Mouse (Mus musculus) adrenal gland, adult 8-10 months (tissue): Measurements from ENCODE around the gene Zfp11. TPM values are rescaled to one million over a fixed set of nuclear protein-coding genes. Genes with fewer than 3 reads are reported as not detected.
A peak's percentile ranks its signal among the peaks of the same experiment; 100 is the strongest.
"Not testable (repeated sequence)": the region's sequence is repeated elsewhere in the genome, so short reads cannot be mapped to it uniquely, and the experiment has no call there.

Source experiments
- DNase-seq: peaks from one replicate; pipeline ENCODE4 v3.0.0; 2022
- total RNA-seq, 4 experiments: library from RNA; stranded (reverse); gene quantifications; 2 replicates each; pipeline ENCODE4 v1.2.4; 2022

Gene Zfp11
- total RNA-seq, result 1 to 10 TPM; 3.4 to 5.2 (median 4.1) TPM

GRCm38 (mm10) chr5:129670036-129670458 is at the start of gene Zfp11:
TSS of gene Zfp11 (minus strand) at chr5:129670099.
- DNase-seq, result peak; percentile 64

GRCm38 (mm10) chr5:129717016-129717415 is 47.1 kb upstream of the Zfp11 start:
- DNase-seq, result no peak

GRCm38 (mm10) chr5:129715326-129715861 is 45.5 kb upstream of the Zfp11 start, which contains the start of gene Mrps17:
TSS of gene Mrps17 (plus strand) at chr5:129715497.
- peak; percentile 91 for DNase-seq

- no peak for DNase-seq
Observed at GRCm38 (mm10) chr5:129708412-129708811, 38.5 kb upstream of the Zfp11 start, which contains the start of gene Sept14. TSS of gene Sept14 (minus strand) at chr5:129708512.

DNA sequence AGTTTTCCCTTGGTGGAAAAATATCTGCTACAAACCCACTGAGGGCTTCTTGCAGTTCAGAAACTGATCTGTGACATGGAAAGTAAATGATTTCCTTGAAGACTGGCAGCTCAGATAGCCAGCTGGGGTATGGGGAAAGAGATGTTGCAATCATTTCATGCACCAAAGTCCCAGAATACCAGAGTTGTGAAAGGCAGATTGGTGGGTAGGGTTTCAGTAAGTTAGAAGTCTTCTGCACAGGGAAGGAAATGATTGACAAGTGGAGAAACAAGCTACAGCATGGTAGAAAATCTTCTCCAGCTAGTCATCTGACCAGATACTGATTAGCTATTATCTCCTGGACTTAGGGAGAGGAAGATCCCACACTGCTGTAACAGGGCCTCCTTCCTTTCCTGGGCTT is 33.5 kb upstream of the Zfp11 start:
- DNase-seq, result no peak

GRCm38 (mm10) chr5:129701706-129702105 is 31.8 kb upstream of the Zfp11 start:
- peak; percentile 46 for DNase-seq

- no peak for DNase-seq
Observed at GRCm38 (mm10) chr5:129700506-129700905, 30.6 kb upstream of the Zfp11 start.

GRCm38 (mm10) chr5:129690528-129690927 is 20.6 kb upstream of the Zfp11 start:
- DNase-seq, result no peak

- peak; percentile 54 for DNase-seq
Observed at GRCm38 (mm10) chr5:129687621-129688020, 17.7 kb upstream of the Zfp11 start.

GRCm38 (mm10) chr5:129685141-129685540 is 15.2 kb upstream of the Zfp11 start:
- not testable (repeated sequence) for DNase-seq

DNA sequence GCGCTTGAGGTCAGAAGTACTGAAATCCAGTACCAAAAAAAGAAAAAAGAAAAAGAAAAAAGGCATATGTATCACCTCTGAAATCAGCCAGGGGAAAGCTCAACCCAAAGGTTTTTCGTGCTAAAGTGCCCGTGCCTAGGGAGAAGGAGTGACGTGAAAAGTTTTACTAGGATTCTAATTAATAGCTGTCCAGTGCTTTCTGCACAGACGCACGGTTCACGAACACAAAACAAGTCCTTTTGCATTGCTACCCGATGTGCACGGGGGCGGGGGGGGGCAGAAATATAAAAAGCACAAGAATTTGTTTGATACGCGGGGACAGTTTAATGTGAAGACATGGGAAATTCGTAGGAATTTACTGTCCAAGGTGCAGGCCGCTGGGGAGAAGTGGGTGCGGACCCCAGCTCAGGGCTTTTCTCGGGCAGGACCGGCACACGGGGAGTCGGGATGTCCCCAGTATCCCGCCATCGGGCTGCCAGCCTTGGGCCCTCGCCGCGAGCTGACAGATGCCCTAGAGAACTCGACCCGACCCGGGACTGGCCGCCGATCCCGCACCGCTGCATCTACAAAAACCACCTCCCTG is 355 bp downstream of the Zfp11 start:
- DNase-seq, result no peak

- DNase-seq, result no peak
Observed at GRCm38 (mm10) chr5:129667851-129668250, 2.0 kb downstream of the Zfp11 start.

DNA sequence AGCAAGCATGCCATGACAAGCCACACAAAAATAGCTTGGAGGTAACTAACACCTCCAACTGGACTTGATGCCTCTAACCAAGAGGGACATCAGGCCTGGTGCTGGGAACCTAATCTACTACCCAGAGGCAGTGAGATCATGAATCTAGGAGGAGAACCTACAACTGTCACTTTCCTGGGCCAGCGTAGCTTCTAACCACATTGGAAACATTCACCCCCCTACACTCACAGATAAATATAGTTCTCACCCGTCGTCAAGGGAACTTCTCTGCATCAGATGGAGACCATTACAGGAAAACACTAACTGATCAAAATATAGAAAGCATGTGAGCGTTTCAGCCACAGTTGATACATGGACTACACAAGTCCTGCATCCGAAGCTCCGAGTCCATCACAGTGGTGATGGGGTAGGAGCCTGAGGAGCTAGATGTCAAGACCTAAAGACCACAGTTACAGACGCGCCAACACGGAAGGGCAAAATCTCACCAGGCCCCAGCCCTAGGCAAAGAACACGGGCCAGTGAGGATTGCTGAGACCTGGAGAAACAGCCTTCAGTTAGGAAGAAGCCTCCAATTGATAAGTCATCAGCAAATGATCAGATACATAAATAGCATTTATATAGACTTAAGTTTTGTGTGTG is 3.5 kb downstream of the Zfp11 start:
- DNase-seq, result no peak

DNA sequence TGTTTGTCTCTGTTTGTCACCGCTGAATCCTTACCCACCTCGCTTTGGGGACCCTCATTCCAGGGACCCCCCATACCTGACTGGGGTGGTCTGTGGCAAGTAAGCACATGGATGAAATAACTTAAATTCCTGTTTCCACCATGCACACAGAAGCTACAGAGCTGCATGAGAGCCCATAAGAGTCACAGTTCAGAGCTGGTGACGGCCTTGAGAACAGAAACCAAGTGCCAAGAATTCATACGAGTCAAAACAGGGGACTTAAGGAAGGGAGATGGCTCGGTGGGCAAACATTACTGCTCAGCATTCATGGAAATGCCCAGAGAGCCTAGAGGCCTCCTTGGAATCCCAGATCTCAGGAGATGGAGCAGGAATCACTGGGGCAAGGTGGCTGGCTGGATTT is 5.8 kb downstream of the Zfp11 start:
- no peak for DNase-seq

GRCm38 (mm10) chr5:129657931-129658330 is 12.0 kb downstream of the Zfp11 start:
- DNase-seq, result no peak

DNA sequence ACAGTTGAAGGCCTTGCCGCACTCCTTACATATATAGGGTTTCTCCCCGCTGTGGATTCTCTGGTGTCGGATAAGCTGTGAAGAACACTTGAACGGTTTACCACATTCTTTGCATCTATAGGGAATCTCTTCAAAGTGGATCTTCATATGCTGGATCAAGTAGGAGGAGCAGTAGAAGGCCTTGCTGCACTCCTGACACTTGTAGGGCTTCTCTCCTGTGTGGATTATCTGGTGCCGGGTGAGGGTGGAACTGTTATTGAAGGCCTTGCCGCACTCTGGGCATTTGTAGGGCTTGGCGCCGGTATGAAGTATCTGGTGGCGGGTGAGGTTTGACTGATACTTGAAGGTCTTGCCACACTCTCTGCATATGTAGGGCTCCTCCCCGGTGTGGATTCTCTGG is 12.9 kb downstream of the Zfp11 start:
- DNase-seq, result no peak

- no peak for DNase-seq
Observed at GRCm38 (mm10) chr5:129650858-129651257, 19.0 kb downstream of the Zfp11 start.

DNA sequence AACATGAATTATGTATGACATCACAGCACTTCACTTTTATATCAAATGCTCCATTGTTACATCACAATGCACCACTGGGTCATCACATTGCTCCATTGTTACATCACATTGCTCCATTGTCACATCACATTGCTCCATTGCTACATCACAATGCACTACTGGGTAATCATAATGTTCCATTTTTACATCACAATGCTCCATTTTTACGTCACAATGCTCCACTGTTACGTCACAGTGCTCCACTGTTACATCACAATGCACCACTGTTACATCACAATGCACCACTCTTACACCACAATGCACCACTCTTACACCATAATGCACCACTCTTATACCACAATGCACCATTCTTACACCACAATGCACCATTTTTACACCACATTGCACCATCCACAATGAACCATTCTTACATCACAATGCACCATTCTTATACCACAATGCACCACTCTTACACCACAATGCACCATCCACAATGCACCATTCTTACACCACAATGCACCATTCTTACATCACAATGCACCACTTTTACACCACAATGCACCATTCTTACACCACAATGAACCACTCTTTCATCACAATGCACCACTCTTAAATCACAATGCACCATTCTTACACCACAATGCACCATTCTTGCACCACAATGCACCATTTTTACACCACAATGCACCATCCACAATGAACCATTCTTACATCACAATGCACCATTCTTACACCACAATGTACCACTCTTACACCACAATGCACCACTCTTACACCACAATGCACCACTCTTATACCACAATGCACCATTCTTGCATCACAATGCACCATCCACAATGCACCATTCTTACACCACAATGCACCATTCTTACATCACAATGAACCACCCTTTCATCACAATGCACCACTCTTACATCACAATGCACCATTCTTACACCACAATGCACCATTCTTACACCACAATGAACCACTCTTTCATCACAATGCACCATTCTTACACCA is 37.3 kb downstream of the Zfp11 start:
- DNase-seq, result not testable (repeated sequence)

GRCm38 (mm10) chr5:129626586-129626985 is 43.3 kb downstream of the Zfp11 start:
- DNase-seq, result not testable (repeated sequence)

- DNase-seq, result no peak
Observed at GRCm38 (mm10) chr5:129626099-129626498, 43.8 kb downstream of the Zfp11 start.

DNA sequence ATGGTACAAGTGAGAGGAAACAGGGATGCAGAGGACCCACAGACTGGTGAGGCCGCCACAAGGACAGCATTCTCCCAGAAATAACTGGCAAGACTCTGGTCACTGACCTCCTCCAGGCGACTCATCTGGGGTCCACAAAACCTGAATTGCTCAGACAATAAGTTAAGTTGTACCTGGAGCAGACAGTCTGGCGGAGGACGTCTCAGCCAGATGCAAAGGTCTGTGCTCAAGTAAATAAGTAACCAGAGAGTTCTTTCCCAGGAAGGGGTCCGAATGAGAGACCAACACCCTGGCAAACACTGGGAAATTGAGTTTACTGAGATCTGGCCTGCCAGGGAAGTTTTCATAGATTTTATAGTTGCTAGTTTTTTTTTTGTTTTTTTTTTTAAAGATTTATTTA is 48.5 kb downstream of the Zfp11 start:
- no peak for DNase-seq

DNA sequence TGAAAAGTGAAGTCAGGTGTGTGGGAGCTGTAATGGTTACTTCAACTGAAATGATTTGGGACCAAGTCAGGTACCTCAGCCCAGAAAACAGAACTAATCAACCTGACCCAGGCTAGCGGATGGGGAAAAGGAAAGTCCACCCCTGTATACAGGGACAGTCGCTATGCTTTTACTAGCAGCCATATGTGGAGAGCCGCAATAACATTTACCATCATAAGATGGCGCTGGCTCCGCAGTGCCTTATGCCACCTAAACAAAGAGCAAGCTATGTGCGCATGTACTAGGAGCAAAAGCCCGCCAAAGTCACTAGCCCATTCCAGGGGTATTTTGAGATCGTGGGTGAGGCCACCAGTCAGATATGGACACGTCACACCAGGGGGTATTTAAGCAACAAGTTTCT is 49.3 kb downstream of the Zfp11 start:
- DNase-seq, result not testable (repeated sequence)

GRCm38 (mm10) chr5:129611060-129611459 is 58.8 kb downstream of the Zfp11 start:
- DNase-seq, result peak; percentile 38
